ENCODE assay signal across 14 mouse cellular contexts in the genomic region with DNA sequence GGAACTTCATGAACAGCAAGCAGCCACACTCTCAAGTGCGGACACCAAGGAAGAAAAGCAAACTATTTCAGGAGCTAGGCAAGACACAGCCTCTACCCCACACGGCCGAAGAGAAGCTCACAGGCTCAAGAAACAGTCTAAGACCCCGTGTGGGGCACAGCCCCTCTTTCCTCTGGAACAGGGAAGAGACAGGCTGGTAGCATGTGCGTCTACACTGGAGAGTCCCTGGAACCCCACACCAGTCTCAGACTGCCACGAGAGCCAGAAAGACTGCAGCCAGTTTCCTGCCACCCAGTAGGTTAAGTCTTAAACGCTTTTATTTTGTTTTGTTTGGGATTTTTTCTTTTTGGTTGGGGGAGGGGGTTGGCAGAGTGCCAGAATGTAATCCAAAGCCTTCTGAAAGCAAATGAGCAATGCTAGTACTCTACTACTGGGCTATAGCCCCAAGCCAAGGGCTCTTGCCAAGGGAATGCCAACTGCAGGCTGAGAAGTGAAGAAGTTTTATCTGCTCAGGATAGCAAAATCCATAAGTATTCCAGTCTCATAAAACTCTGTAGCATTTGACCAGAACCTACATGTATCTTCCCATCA. TPM values are rescaled to one million over a fixed set of nuclear protein-coding genes. Genes with fewer than 3 reads are reported as not detected.
DNase-seq lines count a peak whose midpoint lies in the region; ATAC-seq lines count a peak whose summit lies in the region.
"Had no signal": no experiment of that assay in that cellular context is flagged by ENCODE, and none has a peak within 500 bp of the region (broad histone marks: within the 10 kb centered on the region; RNA-seq: fewer than 3 reads in every experiment).

No protein-coding gene starts in this region.

- H3K4me1 ChIP-seq in hindbrain, embryonic 14.5 days (replicated peaks; ENCODE audit: control insufficient read depth, insufficient read depth, low read length): no peaks in the 10 kb centered on the region
- no peaks in the 10 kb centered on the region for H3K4me1 ChIP-seq in hindbrain, embryonic 11.5 days (replicated peaks; ENCODE audit: control insufficient read depth, insufficient read depth, low read length)
- H3K4me1 ChIP-seq in lung, embryonic 15.5 days: peaks cover 24% of the 10 kb centered on the region
- peaks cover 16% of the 10 kb centered on the region; the same call in 1 of the 2 replicates for H3K4me1 ChIP-seq in limb, embryonic 12.5 days (replicated peaks)
- H3K4me1 ChIP-seq: intestine, embryonic 15.5 days; liver, embryonic 15.5 days; midbrain, embryonic 12.5 days; neural tube, embryonic 12.5 days had no signal

- H3K9me3 ChIP-seq in hindbrain, embryonic 14.5 days (ENCODE audit: control insufficient read depth, low read length): no peaks in the 10 kb centered on the region
- H3K9me3 ChIP-seq in hindbrain, embryonic 11.5 days (ENCODE audit: control insufficient read depth, low read length): no peaks in the 10 kb centered on the region
- H3K9me3 ChIP-seq in lung, embryonic 15.5 days: no peaks in the 10 kb centered on the region
- no peaks in the 10 kb centered on the region for H3K9me3 ChIP-seq in limb, embryonic 12.5 days
- H3K9me3 ChIP-seq: heart, embryonic 15.5 days; intestine, embryonic 15.5 days; liver, embryonic 15.5 days; midbrain, embryonic 12.5 days; neural tube, embryonic 12.5 days had no signal

- no peak overlapping the region for H3K4me2 ChIP-seq in hindbrain, embryonic 14.5 days (replicated peaks)
- no peak overlapping the region for H3K4me2 ChIP-seq in hindbrain, embryonic 11.5 days (replicated peaks; ENCODE audit: low read depth, low read length)
- H3K4me2 ChIP-seq in lung, embryonic 15.5 days: no peak overlapping the region
- no peak overlapping the region for H3K4me2 ChIP-seq in limb, embryonic 12.5 days
- H3K4me2 ChIP-seq: heart, embryonic 15.5 days; intestine, embryonic 15.5 days; liver, embryonic 15.5 days; midbrain, embryonic 12.5 days; neural tube, embryonic 12.5 days had no signal

- peak; percentile 56; the same call in 1 of the 2 replicates for ATAC-seq in hindbrain, embryonic 14.5 days (ENCODE audit: low FRiP score)
- ATAC-seq in hindbrain, embryonic 11.5 days (ENCODE audit: low FRiP score): no peak
- peak; percentile 48; the same call in 1 of the 2 replicates for ATAC-seq in lung, embryonic 15.5 days (ENCODE audit: borderline replicate concordance, extremely low read depth, low FRiP score, low TSS enrichment)
- ATAC-seq in limb, embryonic 12.5 days (ENCODE audit: insufficient number of reproducible peaks, insufficient read depth, low FRiP score, low TSS enrichment, low read depth): peak; percentile 60; the same call in 1 of the 2 replicates
- ATAC-seq in inflammation-experienced regulatory T-cells, adult 6 months: no peak
- ATAC-seq: intestine, embryonic 15.5 days had no signal

- peaks cover 90% of the 10 kb centered on the region for H3K36me3 ChIP-seq in hindbrain, embryonic 14.5 days (replicated peaks; ENCODE audit: control insufficient read depth, insufficient read depth)
- peaks cover 10% of the 10 kb centered on the region; the same call in 1 of the 2 replicates for H3K36me3 ChIP-seq in hindbrain, embryonic 11.5 days (ENCODE audit: control insufficient read depth, insufficient read depth, low read length)
- peaks cover 60% of the 10 kb centered on the region for H3K36me3 ChIP-seq in lung, embryonic 15.5 days
- H3K36me3 ChIP-seq in limb, embryonic 12.5 days: peaks cover 98% of the 10 kb centered on the region

- peak; percentile 30 for DNase-seq in hindbrain, embryonic 14.5 days (ENCODE audit: low spot score)
- DNase-seq in hindbrain, embryonic 11.5 days (ENCODE audit: low spot score): no peak
- DNase-seq in lung, adult 18-20 months: no peak
- peak; percentile 89 for DNase-seq in adipocyte (ENCODE audit: low spot score)
- DNase-seq: cerebellum, adult 18-20 months; gastrocnemius, postnatal 36 days had no signal

- H3K27me3 ChIP-seq in hindbrain, embryonic 14.5 days (ENCODE audit: control insufficient read depth, insufficient read depth, low read length): no peaks in the 10 kb centered on the region
- H3K27me3 ChIP-seq in hindbrain, embryonic 11.5 days (ENCODE audit: control insufficient read depth, insufficient read depth, low read length): no peaks in the 10 kb centered on the region
- H3K27me3 ChIP-seq in lung, embryonic 15.5 days: no peaks in the 10 kb centered on the region
- H3K27me3 ChIP-seq in limb, embryonic 12.5 days: no peaks in the 10 kb centered on the region
- H3K27me3 ChIP-seq: heart, embryonic 15.5 days; intestine, embryonic 15.5 days; liver, embryonic 15.5 days; midbrain, embryonic 12.5 days; neural tube, embryonic 12.5 days had no signal

- 78% methylated on average over 7 of the region's 7 CpGs for WGBS in hindbrain, embryonic 14.5 days
- WGBS in hindbrain, embryonic 11.5 days: 86% methylated on average over 7 of the region's 7 CpGs
- 49% methylated on average over 7 of the region's 7 CpGs for WGBS in lung, embryonic 15.5 days
- 67% methylated on average over 7 of the region's 7 CpGs for WGBS in limb, embryonic 12.5 days

- H3K27ac ChIP-seq in hindbrain, embryonic 14.5 days: no peak overlapping the region
- H3K27ac ChIP-seq in hindbrain, embryonic 11.5 days (ENCODE audit: low read depth, low read length): no peak overlapping the region
- H3K27ac ChIP-seq in lung, embryonic 15.5 days: peak overlapping the region; percentile 43; the same call in 1 of the 2 replicates
- H3K27ac ChIP-seq in limb, embryonic 12.5 days: 0 out of 2 replicates have a peak overlapping the region, but pooled peaks have one; percentile 29
- H3K27ac ChIP-seq: heart, embryonic 15.5 days; intestine, embryonic 15.5 days; liver, embryonic 15.5 days; midbrain, embryonic 12.5 days; neural tube, embryonic 12.5 days had no signal

- no peak overlapping the region for H3K9ac ChIP-seq in hindbrain, embryonic 14.5 days
- no peak overlapping the region for H3K9ac ChIP-seq in hindbrain, embryonic 11.5 days (ENCODE audit: low read depth, low read length)
- H3K9ac ChIP-seq in lung, embryonic 15.5 days: no peak overlapping the region
- H3K9ac ChIP-seq in limb, embryonic 12.5 days (replicated peaks): no peak overlapping the region
- H3K9ac ChIP-seq: heart, embryonic 15.5 days; intestine, embryonic 15.5 days; liver, embryonic 15.5 days; midbrain, embryonic 12.5 days; neural tube, embryonic 12.5 days had no signal

- no peak overlapping the region for H3K4me3 ChIP-seq in hindbrain, embryonic 14.5 days (replicated peaks; ENCODE audit: low read length)
- H3K4me3 ChIP-seq in hindbrain, embryonic 11.5 days (ENCODE audit: low read depth, low read length): no peak overlapping the region
- H3K4me3 ChIP-seq in lung, embryonic 15.5 days: no peak overlapping the region
- no peak overlapping the region for H3K4me3 ChIP-seq in limb, embryonic 12.5 days (replicated peaks)
- H3K4me3 ChIP-seq: heart, embryonic 15.5 days; intestine, embryonic 15.5 days; liver, embryonic 15.5 days; midbrain, embryonic 12.5 days; neural tube, embryonic 12.5 days had no signal

RNA-seq across cellular contexts. Expression of a gene that starts 8.3 kb away (rescaled TPM):
- 128 and 136 TPM in 2 replicates for polyA plus RNA-seq in hindbrain, embryonic 14.5 days (2014; fragmentation: Nextera tagmentation; extraction: Ambion mirVana)
- polyA plus RNA-seq in hindbrain, embryonic 11.5 days (2014; fragmentation: Nextera tagmentation; extraction: Ambion mirVana): 149 and 154 TPM in 2 replicates
- polyA plus RNA-seq in lung, embryonic 15.5 days (2015; fragmentation: Nextera tagmentation; extraction: Ambion mirVana): 127 and 146 TPM in 2 replicates
- polyA plus RNA-seq in limb, embryonic 12.5 days (2016; fragmentation: Nextera tagmentation; extraction: Ambion mirVana): 149 and 158 TPM in 2 replicates
- polyA plus RNA-seq in inflammation-experienced regulatory T-cells, adult 6 months (2017; shearing (Covaris generic)): 100 to 1,000 TPM; 205 to 233 (median 224) TPM

RNA-seq across cellular contexts. Expression of a gene that starts 22.2 kb away (rescaled TPM):
- polyA plus RNA-seq in hindbrain, embryonic 14.5 days (2014; fragmentation: Nextera tagmentation; extraction: Ambion mirVana): 11.8 and 11.9 TPM in 2 replicates
- polyA plus RNA-seq in hindbrain, embryonic 11.5 days (2014; fragmentation: Nextera tagmentation; extraction: Ambion mirVana): 98.3 and 107 TPM in 2 replicates
- polyA plus RNA-seq in lung, embryonic 15.5 days (2015; fragmentation: Nextera tagmentation; extraction: Ambion mirVana): 31.7 and 38.4 TPM in 2 replicates
- polyA plus RNA-seq in limb, embryonic 12.5 days (2016; fragmentation: Nextera tagmentation; extraction: Ambion mirVana): 109 and 113 TPM in 2 replicates
- polyA plus RNA-seq in inflammation-experienced regulatory T-cells, adult 6 months (2017; shearing (Covaris generic)): 10 to 100 TPM in 1 of 3 experiments, 1 to 10 TPM in 2; 3.4 to 26.3 (median 5.8) TPM

RNA-seq across cellular contexts. Expression of a gene that starts 29.5 kb away (rescaled TPM):
- 24.5 and 25.9 TPM in 2 replicates for polyA plus RNA-seq in hindbrain, embryonic 14.5 days (2014; fragmentation: Nextera tagmentation; extraction: Ambion mirVana)
- 67.1 and 70.9 TPM in 2 replicates for polyA plus RNA-seq in hindbrain, embryonic 11.5 days (2014; fragmentation: Nextera tagmentation; extraction: Ambion mirVana)
- polyA plus RNA-seq in lung, embryonic 15.5 days (2015; fragmentation: Nextera tagmentation; extraction: Ambion mirVana): 105 and 112 TPM in 2 replicates
- polyA plus RNA-seq in limb, embryonic 12.5 days (2016; fragmentation: Nextera tagmentation; extraction: Ambion mirVana): 54.6 and 54.8 TPM in 2 replicates
- polyA plus RNA-seq in inflammation-experienced regulatory T-cells, adult 6 months (2017; shearing (Covaris generic)): 10 to 100 TPM; 17.5 to 69.8 (median 18.3) TPM

RNA-seq across cellular contexts. Expression of a gene that starts 33.2 kb away (rescaled TPM):
- 118 and 124 TPM in 2 replicates for polyA plus RNA-seq in hindbrain, embryonic 14.5 days (2014; fragmentation: Nextera tagmentation; extraction: Ambion mirVana)
- polyA plus RNA-seq in hindbrain, embryonic 11.5 days (2014; fragmentation: Nextera tagmentation; extraction: Ambion mirVana): 91.6 and 108 TPM in 2 replicates
- 26.7 and 27.2 TPM in 2 replicates for polyA plus RNA-seq in lung, embryonic 15.5 days (2015; fragmentation: Nextera tagmentation; extraction: Ambion mirVana)
- 83.2 and 85.9 TPM in 2 replicates for polyA plus RNA-seq in limb, embryonic 12.5 days (2016; fragmentation: Nextera tagmentation; extraction: Ambion mirVana)
- 1 to 10 TPM; 4.6 to 7.0 (median 7.0) TPM for polyA plus RNA-seq in inflammation-experienced regulatory T-cells, adult 6 months (2017; shearing (Covaris generic))

RNA-seq across cellular contexts. Expression of a gene that starts 41.7 kb away (rescaled TPM):
- polyA plus RNA-seq in hindbrain, embryonic 14.5 days (2014; fragmentation: Nextera tagmentation; extraction: Ambion mirVana): 47.5 and 49.2 TPM in 2 replicates
- polyA plus RNA-seq in hindbrain, embryonic 11.5 days (2014; fragmentation: Nextera tagmentation; extraction: Ambion mirVana): 11.4 and 11.9 TPM in 2 replicates
- 6.4 TPM in 2 replicates for polyA plus RNA-seq in lung, embryonic 15.5 days (2015; fragmentation: Nextera tagmentation; extraction: Ambion mirVana)
- polyA plus RNA-seq in limb, embryonic 12.5 days (2016; fragmentation: Nextera tagmentation; extraction: Ambion mirVana): 5.1 and 6.2 TPM in 2 replicates
- 10 to 100 TPM in 1 of 3 experiments, 1 to 10 TPM in 2; 5.3 to 11.5 (median 7.4) TPM for polyA plus RNA-seq in inflammation-experienced regulatory T-cells, adult 6 months (2017; shearing (Covaris generic))

Comparison
In these comparisons a context has a peak if more than half of its experiments do, and no peak if none do; other contexts are left out.
1. ATAC-seq: peak in hindbrain, embryonic 14.5 days (single experiment), lung, embryonic 15.5 days (single experiment) and limb, embryonic 12.5 days (single experiment); none in hindbrain, embryonic 11.5 days (single experiment) and inflammation-experienced regulatory T-cells, adult 6 months (single experiment).
2. DNase-seq: peak in hindbrain, embryonic 14.5 days (single experiment) and adipocyte (single experiment); none in hindbrain, embryonic 11.5 days (single experiment) and lung, adult 18-20 months (0 of 2).
3. H3K27ac ChIP-seq: peak in lung, embryonic 15.5 days (single experiment) and limb, embryonic 12.5 days (single experiment); none in hindbrain, embryonic 14.5 days (single experiment) and hindbrain, embryonic 11.5 days (single experiment).